Mouse (Mus musculus) fat pad, adult 2 months (tissue): Measurements from ENCODE around the gene Syne3.

Source experiments
- DNase-seq: peaks from one replicate; pipeline ENCODE4 v3.0.0-alpha.2; 2011; ENCODE audit warnings: low read depth, low spot score; ENCODE audit errors: extremely low read depth

The Syne3 gene

DNA sequence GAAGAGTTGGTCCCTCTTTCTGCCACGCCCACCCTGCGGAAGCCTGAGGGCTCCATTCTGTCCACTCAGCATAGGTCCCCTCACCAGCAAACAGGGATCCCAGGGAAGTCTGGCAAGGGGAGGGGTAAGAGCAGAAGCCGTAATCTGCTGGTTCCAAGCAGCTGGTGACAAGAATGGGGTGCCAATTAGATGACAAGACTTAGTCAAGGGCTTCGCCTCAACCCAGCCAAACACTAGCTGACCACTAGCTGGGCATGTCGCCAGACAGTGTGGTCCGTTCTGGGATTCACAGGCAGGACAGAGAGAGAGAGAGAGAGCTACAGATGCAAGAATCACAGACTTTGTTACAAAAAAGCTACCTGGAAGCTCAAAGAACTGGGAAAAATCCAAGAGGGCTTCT, 36.7 kb downstream of the Syne3 start:
- DNase-seq: no peak

GRCm38 (mm10) chr12:104969618-104970017, 40.0 kb downstream of the Syne3 start:
- DNase-seq: no peak

DNA sequence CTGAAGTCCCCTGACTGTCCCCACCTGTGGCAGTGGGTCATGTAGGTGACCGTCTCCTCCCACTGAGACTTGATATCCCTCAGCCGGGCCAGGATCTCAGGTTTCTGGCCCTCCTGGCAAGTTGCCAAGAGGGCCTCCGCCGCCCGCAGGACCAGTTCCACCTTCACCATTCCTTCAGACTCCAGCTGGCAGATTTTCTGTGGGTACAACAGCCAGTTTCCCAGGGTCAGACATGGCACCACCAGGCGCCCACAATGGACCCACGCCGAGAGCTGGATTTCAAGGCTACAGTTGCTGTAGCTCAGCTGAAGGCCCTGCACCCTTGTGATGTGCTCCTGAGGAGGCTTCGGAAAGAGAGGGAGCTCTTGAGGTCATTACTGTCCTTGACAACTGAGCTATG, 40.4 kb downstream of the Syne3 start:
- no peak for DNase-seq

DNA sequence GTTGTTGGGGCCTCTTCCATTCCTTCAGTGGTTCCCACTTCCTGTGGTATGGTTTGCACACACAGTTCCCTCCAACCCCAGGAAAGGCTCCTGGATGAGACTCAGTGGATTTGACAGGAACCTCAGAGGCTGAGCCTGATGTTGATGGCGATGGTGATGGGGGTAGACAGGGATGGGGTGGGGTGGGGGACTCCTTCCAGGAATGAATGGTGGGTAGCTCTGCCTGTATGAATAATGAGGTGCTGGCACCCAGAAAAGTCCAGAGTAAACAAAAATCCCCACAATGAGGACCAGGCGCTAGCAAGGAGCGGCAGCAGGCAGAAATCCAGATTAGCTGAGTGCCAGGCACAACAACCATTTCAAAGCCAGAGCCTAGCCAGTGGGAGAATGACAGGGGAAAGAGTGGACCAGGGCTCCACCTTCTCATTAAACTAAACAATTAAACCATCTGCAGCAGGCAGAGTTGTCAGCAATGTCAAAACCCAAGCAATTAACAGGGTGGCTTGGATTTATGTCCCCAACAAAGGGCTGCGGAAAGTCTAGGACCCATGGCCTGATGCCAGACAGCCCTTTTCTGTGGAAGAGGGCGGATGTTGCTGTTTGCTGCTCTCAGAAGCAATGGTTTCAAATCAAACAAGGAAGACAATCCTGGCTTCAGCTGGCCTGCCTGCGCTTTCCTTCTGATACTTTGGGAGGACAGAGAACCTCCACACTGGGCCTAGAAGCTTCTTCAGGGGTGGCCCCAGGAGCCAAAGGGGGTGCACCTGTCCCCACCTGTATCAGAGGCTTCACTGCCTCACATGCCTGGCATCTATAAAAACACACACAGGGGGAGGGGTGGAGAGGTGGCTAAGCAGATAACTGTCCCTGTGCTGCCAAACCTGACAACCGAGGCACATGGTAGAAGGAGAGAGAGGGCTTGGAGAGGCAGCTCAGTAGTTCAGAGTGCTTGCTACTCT, 44.4 kb downstream of the Syne3 start:
- no peak for DNase-seq

GRCm38 (mm10) chr12:104960421-104960820, 49.2 kb downstream of the Syne3 start:
- no peak for DNase-seq

GRCm38 (mm10) chr12:104959966-104960365, 49.6 kb downstream of the Syne3 start:
- DNase-seq: no peak

GRCm38 (mm10) chr12:104958263-104958662, 51.3 kb downstream of the Syne3 start:
- DNase-seq: no peak

DNA sequence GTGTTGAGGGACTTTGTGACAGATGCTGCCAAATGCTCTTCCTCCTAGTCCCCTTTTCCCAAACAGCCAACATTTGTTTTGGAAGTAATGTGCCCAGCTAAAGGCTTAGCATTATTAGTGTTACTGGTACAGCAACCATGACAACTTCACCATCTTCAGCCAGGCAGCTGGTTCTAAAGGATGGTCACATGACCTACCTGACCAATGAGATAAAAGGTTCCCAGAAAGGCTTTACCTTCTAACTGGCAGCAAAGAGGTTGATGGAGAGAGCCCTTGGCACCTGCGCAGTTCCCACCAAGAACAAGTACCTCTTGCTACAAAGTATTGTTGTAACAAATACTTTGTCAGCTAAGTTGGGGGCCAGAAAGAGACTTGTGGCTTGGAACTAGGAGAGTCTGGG, 52.4 kb downstream of the Syne3 start:
- no peak for DNase-seq

DNA sequence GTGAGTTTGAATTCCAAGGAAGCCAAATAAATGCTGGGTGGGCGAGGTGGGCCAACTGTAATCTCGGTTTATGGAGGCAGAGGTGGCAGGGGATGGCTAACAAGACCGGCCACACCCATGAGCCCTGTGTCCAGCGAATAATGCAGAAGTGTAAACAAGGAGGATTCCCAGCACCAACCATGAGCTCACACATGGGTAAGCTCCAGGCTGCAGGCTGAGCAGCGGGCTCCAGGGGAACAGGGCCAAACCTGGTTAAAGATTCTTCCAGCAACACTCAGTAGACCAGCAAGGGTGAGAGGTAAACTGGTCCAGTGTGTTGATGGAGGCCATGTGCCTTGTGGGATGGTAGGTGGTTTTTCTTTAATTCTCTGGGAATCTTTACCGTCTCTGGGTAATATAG, 53.2 kb downstream of the Syne3 start:
- DNase-seq: no peak

GRCm38 (mm10) chr12:104955003-104955800, 54.4 kb downstream of the Syne3 start:
- peak; percentile 36 for DNase-seq

GRCm38 (mm10) chr12:104953941-104954340, 55.7 kb downstream of the Syne3 start:
- DNase-seq: no peak

DNA sequence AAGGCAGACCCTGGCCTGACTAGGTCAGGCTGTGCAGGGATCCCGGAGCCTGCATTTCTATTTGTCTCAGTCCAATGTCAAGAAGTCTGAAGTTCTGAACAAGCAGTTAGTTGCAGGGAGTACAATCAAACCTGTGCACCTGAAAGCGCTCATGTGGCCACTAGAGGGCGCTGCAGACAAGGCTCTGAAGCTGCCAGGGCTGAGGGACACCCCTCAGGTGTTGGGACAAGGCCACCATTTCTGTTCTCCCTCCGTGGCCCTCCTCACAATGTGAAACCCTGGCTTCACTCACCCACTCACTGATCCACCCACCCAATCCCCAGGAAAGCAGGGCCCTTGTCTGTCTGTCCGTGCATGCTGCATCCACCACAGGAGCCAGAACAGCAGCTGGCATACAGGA, 57.2 kb downstream of the Syne3 start:
- DNase-seq: no peak

DNA sequence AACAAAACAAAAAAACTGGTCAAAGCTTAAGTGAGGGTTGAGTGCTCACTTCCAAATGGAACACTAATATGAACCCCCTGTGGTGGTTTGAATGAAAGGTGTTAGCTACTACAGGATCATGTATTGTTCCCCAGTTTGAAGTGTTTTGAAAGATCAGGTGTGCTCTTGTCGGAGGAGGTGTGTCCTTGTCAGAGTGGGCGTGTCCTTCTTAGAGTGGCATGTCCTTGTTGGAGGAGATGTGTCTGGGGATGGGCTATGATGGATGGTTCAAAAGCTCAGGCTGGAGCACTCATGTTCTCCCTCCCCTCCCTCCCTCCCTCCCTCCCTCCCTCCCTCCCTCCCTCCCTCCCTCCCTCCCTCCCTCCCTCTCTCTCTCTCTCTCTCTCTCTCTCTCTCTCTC, 61.7 kb downstream of the Syne3 start:
- DNase-seq: no peak

- no peak for DNase-seq
Observed at GRCm38 (mm10) chr12:104946231-104946630, 63.4 kb downstream of the Syne3 start.

DNA sequence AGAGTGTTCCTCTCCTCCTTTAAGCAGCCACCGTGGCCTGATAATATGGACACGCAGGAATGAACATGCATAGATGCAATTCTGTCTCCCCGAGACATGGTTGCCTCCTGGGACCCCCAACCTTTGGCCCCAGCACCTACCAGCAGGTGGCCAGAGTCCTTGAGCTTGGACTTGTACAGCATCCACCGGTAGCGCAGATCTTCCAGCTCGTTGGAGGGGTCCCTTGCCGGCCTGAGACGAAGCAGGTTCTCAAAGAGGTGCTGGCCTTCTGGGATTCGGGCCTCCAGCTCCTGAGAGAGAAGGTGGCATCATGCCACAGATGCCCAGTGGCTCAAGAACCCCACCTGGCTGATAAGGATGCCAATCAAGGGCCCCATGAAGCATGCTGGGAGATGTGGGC, 69.1 kb downstream of the Syne3 start:
- no peak for DNase-seq

- DNase-seq: no peak
Observed at GRCm38 (mm10) chr12:104940027-104940386, 69.6 kb downstream of the Syne3 start.

DNA sequence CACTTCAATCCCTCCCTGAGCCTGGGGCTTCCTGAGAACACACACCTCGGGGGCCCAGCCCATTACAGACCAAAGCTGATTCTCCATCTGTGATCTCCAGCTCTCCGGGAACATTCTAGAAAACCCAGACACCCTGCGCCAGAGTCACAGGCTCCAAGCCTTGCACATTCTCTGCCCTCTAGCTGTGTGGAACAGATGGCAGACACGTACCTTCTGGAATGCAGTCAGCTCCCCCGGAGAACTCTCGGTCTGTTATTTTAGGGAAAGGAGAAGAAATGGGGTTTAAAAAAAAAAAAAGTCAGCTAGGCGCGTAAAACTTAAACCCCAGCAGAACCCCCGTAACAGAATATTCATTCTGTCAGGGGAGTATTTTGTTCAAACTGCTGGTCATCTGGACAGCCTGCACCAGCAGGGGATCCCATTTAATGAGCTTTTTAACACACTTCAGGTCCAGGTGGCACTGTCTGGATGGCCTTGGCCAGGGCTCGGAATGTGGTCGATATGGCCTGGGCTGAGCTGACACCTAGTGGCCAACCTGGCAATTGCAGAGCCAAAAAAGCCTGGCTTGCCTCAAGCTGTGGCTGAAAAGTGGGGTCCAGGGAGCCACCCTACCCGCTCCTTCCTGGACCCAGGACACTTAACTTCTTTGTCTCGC, 70.1 kb downstream of the Syne3 start:
- DNase-seq: no peak

- DNase-seq: no peak
Observed at GRCm38 (mm10) chr12:104938935-104939334, 70.7 kb downstream of the Syne3 start.

GRCm38 (mm10) chr12:104936223-104936622, 73.4 kb downstream of the Syne3 start:
- no peak for DNase-seq

DNA sequence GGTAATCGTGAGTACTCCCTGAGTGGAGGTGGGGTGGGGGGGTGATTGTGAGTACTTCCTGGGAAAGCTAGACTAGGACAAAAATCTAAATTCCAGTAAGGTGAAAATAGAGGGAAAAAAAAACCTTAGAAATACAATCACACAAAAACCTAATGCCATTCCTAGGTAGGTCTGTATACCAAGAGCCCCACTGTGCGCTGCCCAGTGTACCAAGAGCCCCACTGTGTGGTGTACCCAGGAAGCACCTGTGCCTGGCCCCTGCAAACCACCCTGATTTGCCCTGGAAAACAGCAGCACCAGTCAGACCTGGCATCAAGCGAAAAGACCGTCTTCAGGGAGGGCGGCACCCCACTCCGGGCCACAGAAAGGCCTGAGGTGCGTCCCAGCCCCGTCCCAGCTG, 74.5 kb downstream of the Syne3 start:
- no peak for DNase-seq

DNA sequence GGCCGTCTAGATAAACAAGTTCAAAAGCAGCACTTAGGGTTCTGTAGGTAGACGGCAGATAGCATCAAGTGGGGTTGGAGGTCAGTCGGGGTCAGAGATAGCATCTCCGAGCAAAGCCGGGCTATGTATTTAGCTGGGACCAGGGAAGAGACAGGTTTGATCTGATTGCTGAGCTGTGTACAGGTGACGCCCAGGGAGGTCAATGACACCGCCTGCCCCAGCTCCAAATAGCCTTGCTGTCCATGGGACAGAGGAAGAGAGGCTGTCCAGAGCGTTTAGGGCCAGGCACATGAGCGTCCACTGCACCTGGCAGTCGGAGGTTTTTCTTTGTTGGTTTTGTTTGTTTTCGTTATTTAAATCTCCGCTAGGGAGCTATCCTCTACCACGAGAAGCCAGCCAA, 75.8 kb downstream of the Syne3 start:
- no peak for DNase-seq

- DNase-seq: no peak
Observed at GRCm38 (mm10) chr12:104933217-104933616, 76.4 kb downstream of the Syne3 start.
